Mouse (Mus musculus): Measurements from ENCODE around the gene Olfr342.

Olfr342 gene

DNA sequence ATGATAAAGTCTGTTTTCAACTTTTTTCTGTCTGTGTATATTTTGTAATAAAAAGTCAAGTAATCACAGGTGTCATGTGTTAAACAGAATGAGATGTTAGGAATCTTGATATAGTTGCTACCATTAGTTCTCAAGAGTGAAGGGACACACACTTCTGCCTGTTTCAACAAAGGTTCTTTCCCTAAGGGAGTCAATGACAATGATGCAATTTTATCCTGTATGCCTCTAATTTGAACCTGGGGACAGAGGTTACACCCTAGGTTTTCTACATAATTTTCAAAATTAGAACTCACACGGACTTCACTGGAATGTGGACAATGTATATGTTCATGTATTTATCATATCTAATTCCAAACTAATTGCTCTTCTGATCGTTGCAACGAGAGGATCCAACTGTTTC, at the start of gene Olfr342:
Gene Olfr342, plus strand, starts transcription at position 301 of the 400 bp plus-strand sequence.
- DNase-seq, result no peak

- no peak for DNase-seq
Measured at GRCm38 (mm10) chr2:36482368-36482767, 42.4 kb upstream of the Olfr342 start, which contains the start of gene Olfr341. Gene Olfr341 (minus strand): TSS chr2:36482468.

DNA sequence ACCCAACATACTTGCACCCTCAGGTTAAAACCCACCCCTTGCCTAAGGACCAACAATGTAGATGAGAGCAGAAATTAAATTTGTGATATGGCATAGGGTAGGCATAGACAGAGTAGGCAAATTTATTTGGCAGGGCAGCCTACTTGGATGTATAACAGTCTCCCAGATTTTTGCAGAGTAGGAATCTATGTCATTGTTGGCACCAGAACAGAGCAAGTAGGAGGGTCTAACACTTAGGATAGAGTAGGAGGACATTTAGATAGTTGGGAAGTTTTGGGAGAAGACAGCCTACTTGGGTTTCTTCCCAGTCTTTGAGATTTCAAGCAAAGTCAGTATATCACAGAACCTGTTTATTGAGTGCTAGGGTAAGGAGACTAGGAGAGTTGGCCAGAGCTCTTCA, 40.4 kb downstream of the Olfr342 start:
- no peak for DNase-seq

GRCm38 (mm10) chr2:36566362-36566761, 41.6 kb downstream of the Olfr342 start, which contains the start of gene Olfr344:
Gene Olfr344 (plus strand): TSS chr2:36566662.
- no peak for DNase-seq

DNA sequence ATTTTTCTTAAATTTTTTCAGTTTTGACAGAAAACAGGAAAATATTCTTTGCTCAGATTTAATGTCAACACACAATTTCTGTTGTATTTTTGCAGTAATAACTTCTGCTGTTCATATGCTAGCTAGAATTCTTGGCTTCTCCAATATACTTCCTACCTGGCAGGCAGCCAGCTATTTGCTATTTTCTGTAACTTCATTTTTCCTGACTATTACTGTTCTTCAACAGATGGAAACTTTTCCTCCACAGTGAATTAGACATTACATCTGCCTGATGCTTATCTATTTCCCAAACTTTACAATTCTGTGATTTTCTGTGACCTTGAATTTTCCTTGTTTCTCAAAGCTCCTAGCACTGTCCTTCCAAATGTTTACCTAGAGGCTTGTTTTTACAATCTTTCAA, 42.2 kb downstream of the Olfr342 start:
- no peak for DNase-seq

- no peak for DNase-seq
Measured at GRCm38 (mm10) chr2:36567845-36568244, 43.0 kb downstream of the Olfr342 start.
